Mouse (Mus musculus) heart, postnatal 0 days (tissue): Measurements from ENCODE around the gene Pgap3.

Source experiments
- CTCF ChIP-seq: IDR thresholded peaks from 2 replicates; pipeline ENCODE4 v1.5.1; 2016; ENCODE audit warnings: antibody characterized with exemption, control low read depth, low read depth
- EP300 ChIP-seq: IDR thresholded peaks from 2 replicates; pipeline ENCODE4 v1.6.1; 2016; ENCODE audit warnings: antibody characterized with exemption, low read depth

DNA sequence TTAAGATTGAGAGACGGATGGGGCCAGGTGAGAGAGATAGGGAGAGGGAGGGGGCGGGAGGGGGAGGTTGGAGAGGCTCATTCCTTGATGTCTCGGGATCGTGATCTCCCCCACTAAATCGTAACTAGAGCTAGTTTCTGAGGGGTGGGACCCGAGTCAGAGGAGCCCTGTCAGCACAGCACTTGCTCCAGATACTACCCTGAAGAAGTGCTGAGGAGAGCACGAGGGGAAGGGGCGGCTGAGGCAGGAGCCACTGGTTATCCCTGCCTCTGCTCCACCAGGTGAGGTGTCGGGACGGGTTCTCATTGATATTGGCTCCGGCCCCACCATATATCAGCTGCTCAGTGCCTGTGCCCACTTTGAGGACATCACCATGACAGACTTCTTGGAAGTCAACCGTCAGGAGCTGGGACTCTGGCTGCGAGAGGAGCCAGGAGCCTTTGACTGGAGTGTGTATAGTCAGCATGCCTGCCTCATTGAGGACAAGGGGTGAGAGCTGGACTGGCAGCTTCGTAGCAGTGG is 13.2 kb downstream of the Pgap3 start:
- no peak for TF ChIP-seq CTCF
- no peak for TF ChIP-seq EP300
